Mouse (Mus musculus) liver, embryonic 13.5 days (tissue): ENCODE data around the gene Celf1. TPM values are rescaled to one million over a fixed set of nuclear protein-coding genes. Genes with fewer than 3 reads are reported as not detected.
"Not testable (repeated sequence)": the region's sequence is repeated elsewhere in the genome, so short reads cannot be mapped to it uniquely, and the experiment has no call there.

Experiments used
- ATAC-seq: fragments of 200-750 bp; cut with Nextera tagmentation; 2 replicates; pipeline ENCODE4 v1.8.0; 2017; ENCODE audit warnings: low read depth, mild to moderate bottlenecking, moderate number of reproducible peaks, moderate library complexity
- DNase-seq: peaks from one replicate; pipeline ENCODE4 v3.0.0; 2022
- H3K27ac ChIP-seq: fragments of 300-500 bp; sonication (generic); 2 replicates; pipeline ENCODE4 v1.5.1; 2015; ENCODE audit warnings: moderate library complexity, mild to moderate bottlenecking, inconsistent platforms
- H3K27me3 ChIP-seq: fragments of 300-500 bp; sonication (generic); 2 replicates; pipeline ENCODE4 v1.6.1; 2015; ENCODE audit warnings: mild to moderate bottlenecking, inconsistent platforms
- H3K36me3 ChIP-seq: fragments of 300-500 bp; sonication (generic); 2 replicates; pipeline ENCODE4 v1.6.1; 2015; ENCODE audit warnings: mild to moderate bottlenecking, inconsistent platforms
- H3K4me1 ChIP-seq: fragments of 300-500 bp; sonication (generic); replicated peaks from 2 replicates; pipeline ENCODE4 v1.6.1; 2015; ENCODE audit warnings: inconsistent platforms
- H3K4me2 ChIP-seq: fragments of 300-500 bp; sonication (generic); 2 replicates; pipeline ENCODE4 v1.6.1; 2015; ENCODE audit warnings: inconsistent platforms, mild to moderate bottlenecking, moderate library complexity
- H3K4me3 ChIP-seq: fragments of 300-500 bp; sonication (generic); replicated peaks from 2 replicates; pipeline ENCODE4 v1.5.1; 2015; ENCODE audit warnings: mild to moderate bottlenecking, inconsistent platforms
- H3K9ac ChIP-seq: fragments of 300-500 bp; sonication (generic); 2 replicates; pipeline ENCODE4 v1.6.1; 2015; ENCODE audit warnings: mild to moderate bottlenecking, inconsistent platforms
- H3K9me3 ChIP-seq: fragments of 300-500 bp; sonication (generic); replicated peaks from 2 replicates; pipeline ENCODE4 v1.6.1; 2016; ENCODE audit warnings: inconsistent platforms
- WGBS: fragments of 180-500 bp; shearing (Covaris S2); methylation state at CpG from one replicate; pipeline ENCODE4 v1.1.7; 2015; ENCODE audit not compliant: insufficient replicate concordance; 5-methylcytosine and 5-hydroxymethylcytosine counted together
- polyA plus RNA-seq: library from polyadenylated mRNA; unstranded; fragments of >200 nt; fragmentation: Nextera tagmentation; extraction: Ambion mirVana; gene quantifications from 2 replicates; pipeline ENCODE4 v1.2.1, GENCODE M21; 2015

The Celf1 gene
- polyA plus RNA-seq, 1 experiment from 2014 or later: 54.9 TPM

DNA sequence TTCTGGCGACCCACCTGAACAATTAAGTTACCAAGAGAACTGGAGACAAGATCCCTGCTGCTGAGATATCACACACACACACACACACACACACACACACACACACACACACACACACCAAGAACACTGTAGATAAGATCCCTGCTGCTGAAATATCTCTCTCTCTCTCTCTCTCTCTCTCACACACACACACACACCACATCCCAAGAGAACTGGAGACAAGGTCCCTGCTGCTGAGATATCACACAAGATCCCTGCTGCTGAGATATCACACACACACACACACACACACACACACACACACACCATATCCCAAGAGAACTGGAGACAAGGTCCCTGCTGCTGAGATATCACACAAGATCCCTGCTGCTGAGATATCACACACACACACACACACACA lies 105.6 kb downstream of the Celf1 start:
- not testable (repeated sequence) for H3K9ac ChIP-seq, H3K36me3 ChIP-seq, DNase-seq, H3K4me2 ChIP-seq, H3K9me3 ChIP-seq, H3K27me3 ChIP-seq, H3K4me3 ChIP-seq
- Histone ChIP-seq H3K27ac (peak overlapping the region; percentile 51; the same call in 1 of the 2 replicates), H3K4me1 (peaks cover 48% of the 10 kb centered on the region)
- ATAC-seq: peak; percentile 74
- WGBS: 43% methylated on average over 1 of the region's 1 CpGs

DNA sequence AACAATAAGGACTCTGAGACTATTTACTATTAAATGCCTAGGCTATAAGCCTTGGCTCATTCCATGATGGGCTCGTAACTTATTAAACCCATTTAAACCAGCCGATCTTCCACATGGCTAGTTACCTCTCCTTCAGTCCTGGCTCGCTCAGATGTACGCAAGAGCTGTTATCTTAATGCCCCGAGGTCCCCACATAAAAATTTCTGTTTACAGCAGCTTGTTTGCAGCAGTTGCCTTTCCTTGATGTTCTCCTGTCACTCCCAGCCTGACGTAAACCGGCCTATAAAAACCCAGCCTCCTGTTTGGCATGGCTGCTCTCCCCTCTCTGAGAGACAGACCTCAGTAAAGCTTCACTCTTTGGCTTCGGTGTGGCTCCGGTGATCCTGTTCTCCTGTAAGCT lies 107.2 kb downstream of the Celf1 start:
- ATAC-seq (no peak), DNase-seq (no peak)
- Histone ChIP-seq H3K9me3 (no peaks in the 10 kb centered on the region), H3K27ac (no peak overlapping the region), H3K4me2 (no peak overlapping the region), H3K27me3 (no peaks in the 10 kb centered on the region), H3K36me3 (no peaks in the 10 kb centered on the region), H3K4me3 (no peak overlapping the region), H3K4me1 (peaks cover 56% of the 10 kb centered on the region), H3K9ac (no peak overlapping the region)
- 65% methylated on average over 9 of the region's 9 CpGs for WGBS

DNA sequence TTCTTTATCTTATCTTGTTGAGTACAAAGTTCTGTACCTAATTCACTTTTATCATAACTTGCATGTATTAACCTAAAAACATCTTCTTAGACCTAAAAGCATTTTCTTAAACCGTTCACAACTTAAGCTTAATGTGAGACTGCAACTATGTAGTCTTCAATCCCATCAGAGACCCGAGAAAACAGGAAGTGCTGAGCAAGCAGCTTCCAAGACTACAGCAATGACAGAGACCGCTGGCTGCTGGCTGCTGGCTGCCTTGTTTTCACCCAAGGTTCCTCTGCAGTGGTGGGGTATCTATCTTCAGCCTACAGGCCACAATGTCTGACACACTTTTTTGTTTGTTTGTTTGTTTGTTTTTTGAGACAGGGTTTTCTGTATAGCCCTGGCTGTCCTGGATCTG lies 111.7 kb downstream of the Celf1 start:
- Histone ChIP-seq H3K9ac (0 out of 2 replicates have a peak overlapping the region, but pooled peaks have one; percentile 35), H3K4me3 (no peak overlapping the region), H3K4me2 (no peak overlapping the region), H3K36me3 (peaks cover 22% of the 10 kb centered on the region), H3K27ac (peak overlapping the region; percentile 48), H3K9me3 (no peaks in the 10 kb centered on the region), H3K4me1 (peaks cover 48% of the 10 kb centered on the region), H3K27me3 (no peaks in the 10 kb centered on the region)
- no peak for ATAC-seq
- DNase-seq: no peak
- 37% methylated on average over 3 of the region's 3 CpGs for WGBS

- H3K9ac ChIP-seq: no peak overlapping the region
- H3K4me1 ChIP-seq: peaks cover 41% of the 10 kb centered on the region
- H3K4me2 ChIP-seq: peak overlapping the region; percentile 93
- no peaks in the 10 kb centered on the region for H3K27me3 ChIP-seq
- no peak for DNase-seq
- ATAC-seq: no peak
- peak overlapping the region; percentile 93; the same call in 1 of the 2 replicates for H3K4me3 ChIP-seq
- peaks cover 30% of the 10 kb centered on the region for H3K36me3 ChIP-seq
- 39% methylated on average over 2 of the region's 2 CpGs for WGBS
- no peaks in the 10 kb centered on the region for H3K9me3 ChIP-seq
- 0 out of 2 replicates have a peak overlapping the region, but pooled peaks have one; percentile 85 for H3K27ac ChIP-seq
Measured at GRCm38 (mm10) chr2:91052752-91053151, 112.6 kb downstream of the Celf1 start.

GRCm38 (mm10) chr2:91053181-91053933 lies 113.2 kb downstream of the Celf1 start:
- peak overlapping the region; percentile 92 for H3K9ac ChIP-seq
- no peaks in the 10 kb centered on the region for H3K27me3 ChIP-seq
- H3K4me2 ChIP-seq: peak overlapping the region; percentile 93
- peaks cover 41% of the 10 kb centered on the region for H3K4me1 ChIP-seq
- peak overlapping the region; percentile 85 for H3K27ac ChIP-seq
- H3K9me3 ChIP-seq: no peaks in the 10 kb centered on the region
- H3K36me3 ChIP-seq: peaks cover 36% of the 10 kb centered on the region
- ATAC-seq (peak; percentile 30), DNase-seq (no peak)
- H3K4me3 ChIP-seq: peak overlapping the region; percentile 93
- 0% methylated on average over 6 of the region's 6 CpGs for WGBS

DNA sequence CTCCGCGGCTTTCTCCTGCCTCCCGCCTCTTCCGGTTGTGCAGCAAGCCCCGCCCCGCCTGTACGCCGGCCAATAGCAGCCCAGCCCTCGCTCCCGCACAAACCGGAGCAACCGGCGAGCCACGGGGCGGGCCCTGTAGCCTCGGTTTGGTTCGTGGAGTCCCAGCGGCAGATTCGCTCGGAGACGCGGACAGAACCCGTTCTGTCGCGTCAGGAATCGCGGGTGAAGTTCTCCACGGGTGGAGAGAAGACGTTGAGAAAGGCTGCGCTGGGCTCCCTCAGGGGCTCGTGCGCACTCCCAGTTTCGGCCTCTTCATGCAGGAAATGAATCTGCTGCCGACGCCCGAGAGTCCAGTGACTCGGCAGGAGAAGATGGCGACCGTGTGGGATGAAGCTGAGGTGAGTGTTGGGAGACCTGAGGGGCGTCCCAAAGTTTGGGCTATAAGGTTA lies 113.8 kb downstream of the Celf1 start, which contains the start of gene Psmc3:
TSS of gene Psmc3 (plus strand) at position 76 of the 449 bp plus-strand sequence.
- DNase-seq (peak; percentile 95), ATAC-seq (peak; percentile 98)
- no peaks in the 10 kb centered on the region for H3K9me3 ChIP-seq
- H3K4me3 ChIP-seq: peak within 1 kb of the TSS; percentile 93
- H3K9ac ChIP-seq: peak within 1 kb of the TSS; percentile 92
- peaks cover 42% of the 10 kb centered on the region for H3K36me3 ChIP-seq
- H3K27ac ChIP-seq: peak within 1 kb of the TSS; percentile 85
- peak within 1 kb of the TSS; percentile 93 for H3K4me2 ChIP-seq
- H3K4me1 ChIP-seq: peaks cover 38% of the 10 kb centered on the region
- under 1% methylated on average over 40 of the region's 40 CpGs for WGBS
- no peaks in the 10 kb centered on the region for H3K27me3 ChIP-seq

- ATAC-seq (no peak), DNase-seq (no peak)
- no peak overlapping the region for H3K27ac ChIP-seq
- peaks cover 56% of the 10 kb centered on the region for H3K4me1 ChIP-seq
- H3K9me3 ChIP-seq: no peaks in the 10 kb centered on the region
- H3K4me2 ChIP-seq: no peak overlapping the region
- H3K27me3 ChIP-seq: no peaks in the 10 kb centered on the region
- no peak overlapping the region for H3K4me3 ChIP-seq
- 86% methylated on average over 5 of the region's 5 CpGs for WGBS
- peaks cover 82% of the 10 kb centered on the region for H3K36me3 ChIP-seq
- H3K9ac ChIP-seq: no peak overlapping the region
Measured at GRCm38 (mm10) chr2:91058435-91058834, 118.3 kb downstream of the Celf1 start.

GRCm38 (mm10) chr2:91059376-91059775 lies 119.2 kb downstream of the Celf1 start:
- Histone ChIP-seq H3K27me3 (no peaks in the 10 kb centered on the region), H3K4me2 (no peak overlapping the region), H3K9me3 (no peaks in the 10 kb centered on the region), H3K36me3 (peaks cover 92% of the 10 kb centered on the region), H3K4me1 (peaks cover 56% of the 10 kb centered on the region), H3K4me3 (no peak overlapping the region), H3K27ac (peak overlapping the region; percentile 92), H3K9ac (no peak overlapping the region)
- ATAC-seq (no peak), DNase-seq (no peak)
- WGBS: 94% methylated on average over 2 of the region's 2 CpGs

DNA sequence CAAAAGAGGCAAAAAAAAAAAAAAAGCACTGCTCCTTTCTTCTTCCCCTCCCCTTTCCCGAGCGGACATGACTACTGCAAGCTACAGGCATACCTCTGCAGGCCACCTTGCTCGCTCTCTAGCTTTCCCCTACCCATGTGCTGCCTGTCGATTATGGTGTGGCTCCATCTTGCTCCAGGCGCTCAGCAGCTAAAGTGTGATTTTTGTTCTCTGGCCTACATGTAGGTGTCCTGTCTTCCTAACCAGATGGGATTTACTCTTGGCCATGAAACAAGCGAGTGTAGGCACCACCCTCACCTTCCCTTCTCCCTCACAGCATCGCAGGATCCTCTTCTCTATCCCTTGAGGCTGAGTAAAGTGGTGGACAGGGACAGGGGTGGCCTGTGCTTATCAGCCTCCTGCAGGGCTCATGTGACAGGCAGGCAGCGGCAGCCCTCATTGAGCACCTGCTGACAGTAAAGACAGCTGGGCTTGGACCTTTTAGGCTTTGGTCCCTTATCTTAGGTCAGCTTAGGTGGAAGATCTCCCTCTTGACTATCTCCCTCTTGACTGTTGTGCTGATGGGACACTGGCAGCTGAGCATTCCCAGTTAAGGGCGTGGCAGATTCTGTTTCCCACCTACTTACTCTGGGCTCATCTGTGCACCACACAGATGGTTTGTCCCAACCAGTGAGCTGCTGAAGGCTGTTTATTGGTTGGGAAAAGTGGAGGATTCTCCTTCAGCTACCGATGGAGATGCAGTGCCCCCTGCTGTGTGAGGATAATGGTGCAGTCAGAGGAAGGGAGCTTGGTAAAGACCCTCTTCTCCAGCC lies 120.6 kb downstream of the Celf1 start:
- DNase-seq (peak; percentile 74), ATAC-seq (peak; percentile 91)
- Histone ChIP-seq H3K4me1 (peaks cover 43% of the 10 kb centered on the region), H3K36me3 (peaks cover 91% of the 10 kb centered on the region), H3K9me3 (no peaks in the 10 kb centered on the region), H3K27ac (peak overlapping the region; percentile 92), H3K4me3 (no peak overlapping the region), H3K4me2 (peak overlapping the region; percentile 41), H3K27me3 (no peaks in the 10 kb centered on the region), H3K9ac (peak overlapping the region; percentile 51)
- WGBS: 55% methylated on average over 10 of the region's 10 CpGs

DNA sequence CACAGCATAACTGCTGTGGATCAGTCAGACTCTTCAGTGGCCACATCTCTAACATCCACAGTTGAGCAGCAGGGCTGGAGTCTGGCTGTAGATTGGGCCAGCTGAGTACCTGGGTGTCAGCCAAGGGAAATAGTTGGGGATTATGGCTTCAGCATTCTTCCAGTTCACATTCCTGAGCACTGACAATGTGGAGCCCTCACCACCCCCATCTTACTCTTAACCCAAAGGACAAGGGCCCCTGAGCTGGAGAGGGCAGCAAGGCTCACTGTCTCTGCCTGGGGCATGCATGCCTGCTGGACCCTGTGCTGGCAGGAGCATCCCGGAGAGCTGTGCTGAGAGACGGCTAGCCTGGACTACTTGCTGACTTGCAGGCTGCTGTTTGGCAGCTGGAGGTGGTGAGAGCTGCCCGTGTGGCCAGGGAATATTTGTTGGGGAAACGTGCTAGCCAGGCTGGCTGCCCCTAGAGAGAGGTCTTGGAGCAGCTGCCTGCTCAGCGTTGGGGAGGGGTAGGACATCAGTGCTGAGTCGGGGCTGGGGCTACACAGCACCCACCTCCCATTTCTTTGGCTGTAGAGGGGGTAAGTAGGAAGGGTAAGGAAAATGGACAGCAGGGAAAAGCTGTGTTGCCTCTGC lies 121.8 kb downstream of the Celf1 start:
- no peaks in the 10 kb centered on the region for H3K9me3 ChIP-seq
- WGBS: 83% methylated on average over 6 of the region's 6 CpGs
- H3K27ac ChIP-seq: peak overlapping the region; percentile 92
- H3K4me1 ChIP-seq: peaks cover 33% of the 10 kb centered on the region
- ATAC-seq (no peak), DNase-seq (no peak)
- H3K4me2 ChIP-seq: no peak overlapping the region
- peak overlapping the region; percentile 51 for H3K9ac ChIP-seq
- no peaks in the 10 kb centered on the region for H3K27me3 ChIP-seq
- no peak overlapping the region for H3K4me3 ChIP-seq
- peaks cover 85% of the 10 kb centered on the region for H3K36me3 ChIP-seq
